Mouse (Mus musculus) midbrain, postnatal 0 days (tissue): Measurements from ENCODE around the gene Comp. TPM values are rescaled to one million over a fixed set of nuclear protein-coding genes. Genes with fewer than 3 reads are reported as not detected.

Experiments
- ATAC-seq: fragments of 200-750 bp; cut with Nextera tagmentation; 2 replicates; pipeline ENCODE4 v1.8.0; 2017; ENCODE audit warnings: moderate number of reproducible peaks, mild to moderate bottlenecking, moderate TSS enrichment, moderate library complexity; ENCODE audit not compliant: low FRiP score
- DNase-seq: peaks from one replicate; pipeline ENCODE4 v3.0.0-alpha.2; 2015; ENCODE audit warnings: low spot score
- H3K27ac ChIP-seq: fragments of 300-500 bp; sonication (generic); 2 replicates; pipeline ENCODE4 v1.5.1; 2014; ENCODE audit warnings: low read depth, mild to moderate bottlenecking, low read length, mixed read lengths
- H3K27me3 ChIP-seq: fragments of 300-500 bp; sonication (generic); 2 replicates; pipeline ENCODE4 v1.6.1; 2014; ENCODE audit warnings: low read length, control low read depth, mixed read lengths; ENCODE audit not compliant: insufficient read depth
- H3K36me3 ChIP-seq: fragments of 300-500 bp; sonication (generic); 2 replicates; pipeline ENCODE4 v1.6.1; 2014; ENCODE audit warnings: low read length, control low read depth, mixed read lengths; ENCODE audit not compliant: insufficient read depth
- H3K4me1 ChIP-seq: fragments of 300-500 bp; sonication (generic); 2 replicates; pipeline ENCODE4 v1.6.1; 2014; ENCODE audit warnings: mild to moderate bottlenecking, control low read depth, antibody characterized with exemption, low read length, mixed read lengths; ENCODE audit not compliant: insufficient read depth
- H3K4me2 ChIP-seq: fragments of 300-500 bp; sonication (generic); 2 replicates; pipeline ENCODE4 v1.6.1; 2014; ENCODE audit warnings: low read depth, mild to moderate bottlenecking, low read length, mixed read lengths; ENCODE audit not compliant: poor library complexity, severe bottlenecking
- H3K4me3 ChIP-seq: fragments of 300-500 bp; sonication (generic); 2 replicates; pipeline ENCODE4 v1.5.1; 2014; ENCODE audit warnings: low read depth, mild to moderate bottlenecking, low read length, moderate library complexity
- H3K9ac ChIP-seq: fragments of 300-500 bp; sonication (generic); replicated peaks from 2 replicates; pipeline ENCODE4 v1.6.1; 2014; ENCODE audit warnings: mild to moderate bottlenecking, low read length, moderate library complexity, mixed read lengths; ENCODE audit not compliant: poor library complexity, severe bottlenecking
- H3K9me3 ChIP-seq: fragments of 300-500 bp; sonication (generic); 2 replicates; pipeline ENCODE4 v1.6.1; 2016; ENCODE audit warnings: low read length, control low read depth
- CTCF ChIP-seq: IDR thresholded peaks from 2 replicates; pipeline ENCODE4 v1.5.1; 2016; ENCODE audit warnings: antibody characterized with exemption, mild to moderate bottlenecking
- WGBS: fragments of 180-500 bp; shearing (Covaris S2); extraction: QIAGEN DNeasy Blood & Tissue Kit; methylation state at CpG from one replicate; pipeline ENCODE4 v1.1.7; 2014; 5-methylcytosine and 5-hydroxymethylcytosine counted together
- polyA plus RNA-seq: library from polyadenylated mRNA; unstranded; fragments of >200 nt; fragmentation: Nextera tagmentation; extraction: Ambion mirVana; gene quantifications from 2 replicates; pipeline ENCODE4 v1.2.1, GENCODE M21; 2015
- total RNA-seq: library from RNA; depleted of rRNA; stranded (reverse); fragments of >200 nt; gene quantifications from 2 replicates; pipeline ENCODE4 v1.2.3, GENCODE M21; 2014

The Comp gene
- total and polyA plus RNA-seq, 2 experiments from 2014 or later, result 0.38 to 0.49 TPM

GRCm38 (mm10) chr8:70356111-70356510 lies 17.2 kb upstream of the Comp start:
- no peak overlapping the region for H3K27ac ChIP-seq
- H3K9ac ChIP-seq, result no peak overlapping the region
- H3K9me3 ChIP-seq, result no peaks in the 10 kb centered on the region
- no peak overlapping the region for H3K4me3 ChIP-seq
- H3K27me3 ChIP-seq, result no peaks in the 10 kb centered on the region
- DNase-seq, result no peak
- no peaks in the 10 kb centered on the region for H3K36me3 ChIP-seq
- no peak overlapping the region for H3K4me2 ChIP-seq
- H3K4me1 ChIP-seq, result peaks cover 12% of the 10 kb centered on the region
- ATAC-seq, result no peak
- TF ChIP-seq CTCF, result no peak
- 89% methylated on average over 1 of the region's 1 CpGs for WGBS

- no peak for ATAC-seq
- no peak for TF ChIP-seq CTCF
- Histone ChIP-seq H3K9ac (no peak overlapping the region), H3K27me3 (no peaks in the 10 kb centered on the region), H3K4me2 (no peak overlapping the region), H3K9me3 (no peaks in the 10 kb centered on the region), H3K27ac (no peak overlapping the region), H3K36me3 (no peaks in the 10 kb centered on the region), H3K4me1 (no peaks in the 10 kb centered on the region), H3K4me3 (no peak overlapping the region)
- peak; percentile 38 for DNase-seq
- WGBS, result 31% methylated on average over 3 of the region's 3 CpGs
Measured at GRCm38 (mm10) chr8:70359411-70359810, 13.9 kb upstream of the Comp start.

DNA sequence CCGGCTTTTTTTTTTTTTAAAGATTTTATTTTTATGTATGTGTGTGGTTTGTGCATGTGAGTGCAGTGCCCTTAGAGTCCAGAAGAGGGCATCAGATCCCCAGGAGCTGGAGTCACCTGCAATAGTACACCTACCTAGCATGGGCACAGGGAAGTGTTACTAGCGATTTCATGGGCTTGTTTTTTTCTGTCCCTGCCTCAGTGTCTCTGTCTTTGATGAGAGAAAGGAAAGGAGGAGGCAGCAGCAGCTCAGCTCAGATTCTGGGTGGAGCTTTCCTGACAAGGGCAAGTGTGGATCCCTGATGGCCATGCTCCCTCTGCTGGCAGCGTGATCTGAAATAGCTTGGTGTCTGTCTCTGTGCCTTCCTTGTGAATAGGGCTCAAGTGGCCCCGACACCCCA lies 12.6 kb upstream of the Comp start:
- Histone ChIP-seq H3K9me3 (no peaks in the 10 kb centered on the region), H3K36me3 (no peaks in the 10 kb centered on the region), H3K9ac (no peak overlapping the region), H3K27ac (no peak overlapping the region), H3K27me3 (no peaks in the 10 kb centered on the region), H3K4me3 (no peak overlapping the region), H3K4me2 (no peak overlapping the region), H3K4me1 (no peaks in the 10 kb centered on the region)
- TF ChIP-seq CTCF, result peak; percentile 29; the same call in 1 of the 2 replicates
- WGBS, result 48% methylated on average over 4 of the region's 4 CpGs
- no peak for ATAC-seq
- DNase-seq, result no peak

DNA sequence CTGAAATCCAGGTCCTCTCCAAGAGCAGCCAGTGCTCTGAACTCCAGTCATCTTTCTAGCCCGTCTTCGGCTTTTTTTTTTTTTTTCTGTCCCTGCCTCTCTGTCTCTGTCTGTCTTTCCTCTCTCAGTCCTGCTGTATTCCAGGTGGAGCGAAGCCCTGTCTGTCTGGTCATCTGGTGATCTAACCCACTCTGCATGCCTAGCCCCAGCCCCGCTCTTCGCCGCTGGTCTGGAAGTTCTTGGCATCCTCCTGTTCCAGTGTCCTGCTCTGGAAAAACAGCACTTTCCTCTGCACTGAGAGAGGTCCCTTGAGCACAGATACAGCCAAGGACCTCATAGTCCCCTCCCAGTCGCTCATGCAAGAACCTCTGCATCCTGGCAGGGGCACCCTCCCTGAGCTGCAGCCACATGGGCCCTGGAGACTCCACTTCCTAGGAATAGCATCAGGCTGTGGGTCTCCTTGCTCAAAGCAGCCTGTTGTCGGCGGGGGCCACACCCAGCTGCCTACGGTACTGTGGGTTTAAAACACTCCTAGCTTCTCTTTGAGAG lies 11.8 kb upstream of the Comp start:
- H3K27ac ChIP-seq, result no peak overlapping the region
- no peaks in the 10 kb centered on the region for H3K4me1 ChIP-seq
- H3K9ac ChIP-seq, result no peak overlapping the region
- H3K36me3 ChIP-seq, result no peaks in the 10 kb centered on the region
- TF ChIP-seq CTCF, result no peak
- ATAC-seq, result no peak
- DNase-seq, result no peak
- H3K27me3 ChIP-seq, result no peaks in the 10 kb centered on the region
- H3K4me3 ChIP-seq, result no peak overlapping the region
- no peak overlapping the region for H3K4me2 ChIP-seq
- H3K9me3 ChIP-seq, result no peaks in the 10 kb centered on the region
- WGBS, result 74% methylated on average over 10 of the region's 10 CpGs

GRCm38 (mm10) chr8:70364066-70364465 lies 9.3 kb upstream of the Comp start:
- WGBS, result 21% methylated on average over 5 of the region's 5 CpGs
- TF ChIP-seq CTCF, result no peak
- no peak for ATAC-seq

GRCm38 (mm10) chr8:70366588-70366987 lies 6.8 kb upstream of the Comp start:
- ATAC-seq, result no peak
- no peak for DNase-seq
- H3K36me3 ChIP-seq, result no peaks in the 10 kb centered on the region
- H3K27me3 ChIP-seq, result no peaks in the 10 kb centered on the region; the same call in 1 of the 2 replicates
- H3K9ac ChIP-seq, result no peak overlapping the region
- no peak for TF ChIP-seq CTCF
- H3K4me3 ChIP-seq, result no peak overlapping the region
- H3K4me2 ChIP-seq, result no peak overlapping the region
- H3K9me3 ChIP-seq, result no peaks in the 10 kb centered on the region
- no peaks in the 10 kb centered on the region for H3K4me1 ChIP-seq
- 73% methylated on average over 5 of the region's 5 CpGs for WGBS
- H3K27ac ChIP-seq, result no peak overlapping the region

More at GRCm38 (mm10) chr8:70364066-70364465, 9.3 kb upstream of the Comp start:
- DNase-seq, result no peak
- no peak overlapping the region for H3K27ac ChIP-seq
- no peak overlapping the region for H3K4me2 ChIP-seq
- H3K9ac ChIP-seq, result no peak overlapping the region
- H3K4me1 ChIP-seq, result no peaks in the 10 kb centered on the region
- H3K36me3 ChIP-seq, result no peaks in the 10 kb centered on the region
- H3K4me3 ChIP-seq, result no peak overlapping the region
- H3K27me3 ChIP-seq, result no peaks in the 10 kb centered on the region
- no peaks in the 10 kb centered on the region for H3K9me3 ChIP-seq
